Mouse (Mus musculus) liver, embryonic 14.5 days (tissue): ENCODE results near the gene Gpd1.

Experiments used
- CTCF ChIP-seq: IDR thresholded peaks from 2 replicates; pipeline ENCODE4 v1.5.1; 2016; ENCODE audit warnings: antibody characterized with exemption, low read depth, control low read depth
- EP300 ChIP-seq: IDR thresholded peaks from 2 replicates; pipeline ENCODE4 v1.6.1; 2016; ENCODE audit warnings: antibody characterized with exemption, low read depth

DNA sequence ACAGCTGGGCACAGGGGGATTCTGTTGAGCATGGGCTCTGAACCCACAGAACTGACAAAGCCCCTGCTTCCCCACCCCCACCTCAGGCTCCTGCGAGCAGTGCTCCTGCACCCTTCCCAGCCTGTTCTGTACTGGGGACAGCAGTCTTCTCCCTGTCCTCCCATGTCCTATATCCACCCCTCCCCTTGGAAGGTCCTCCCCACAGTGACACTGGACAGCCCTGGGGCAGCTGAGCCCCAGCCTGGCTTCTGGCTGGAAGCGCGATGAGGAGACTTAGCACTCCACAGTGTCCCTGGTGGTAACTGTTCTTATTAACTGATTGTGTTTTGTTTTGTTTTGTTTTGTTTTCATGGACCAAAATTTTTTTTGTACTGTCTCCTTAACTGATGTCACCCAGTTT, 3.7 kb upstream of the Gpd1 start:
- TF ChIP-seq EP300: no peak
- TF ChIP-seq CTCF: no peak
